Mouse (Mus musculus) neural tube, embryonic 14.5 days (tissue): ENCODE measurements around the gene Atraid. TPM values are rescaled to one million over a fixed set of nuclear protein-coding genes. Genes with fewer than 3 reads are reported as not detected.
"Not testable (repeated sequence)": the region's sequence is repeated elsewhere in the genome, so short reads cannot be mapped to it uniquely, and the experiment has no call there.

Experiments used
- ATAC-seq: fragments of 200-750 bp; cut with Nextera tagmentation; 2 replicates; pipeline ENCODE4 v1.8.0; 2017; ENCODE audit warnings: low read depth, mild to moderate bottlenecking, moderate TSS enrichment, moderate library complexity
- H3K27ac ChIP-seq: fragments of 300-500 bp; sonication (generic); 2 replicates; pipeline ENCODE4 v1.5.1; 2014; ENCODE audit warnings: low read depth, mild to moderate bottlenecking, control low read depth, low read length, moderate library complexity, mixed read lengths
- H3K27me3 ChIP-seq: fragments of 300-500 bp; sonication (generic); 2 replicates; pipeline ENCODE4 v1.6.1; 2014; ENCODE audit warnings: low read length; ENCODE audit not compliant: control insufficient read depth, insufficient read depth
- H3K36me3 ChIP-seq: fragments of 300-500 bp; sonication (generic); 2 replicates; pipeline ENCODE4 v1.6.1; 2014; ENCODE audit warnings: low read length, mixed read lengths; ENCODE audit not compliant: control insufficient read depth, insufficient read depth
- H3K4me1 ChIP-seq: fragments of 300-500 bp; sonication (generic); 2 replicates; pipeline ENCODE4 v1.6.1; 2014; ENCODE audit warnings: low read length; ENCODE audit not compliant: control insufficient read depth, insufficient read depth
- H3K4me2 ChIP-seq: fragments of 300-500 bp; sonication (generic); 2 replicates; pipeline ENCODE4 v1.6.1; 2014; ENCODE audit warnings: mild to moderate bottlenecking, low read depth, low read length, control low read depth
- H3K4me3 ChIP-seq: fragments of 300-500 bp; sonication (generic); 2 replicates; pipeline ENCODE4 v1.5.1; 2014; ENCODE audit warnings: low read depth, low read length, control low read depth, mixed read lengths
- H3K9ac ChIP-seq: fragments of 300-500 bp; sonication (generic); replicated peaks from 2 replicates; pipeline ENCODE4 v1.6.1; 2014; ENCODE audit warnings: low read depth, mild to moderate bottlenecking, control low read depth, low read length, mixed read lengths
- H3K9me3 ChIP-seq: fragments of 300-500 bp; sonication (generic); 2 replicates; pipeline ENCODE4 v1.6.1; 2016; ENCODE audit warnings: low read length; ENCODE audit not compliant: control insufficient read depth
- WGBS: fragments of 180-500 bp; shearing (Covaris S2); extraction: QIAGEN DNeasy Blood & Tissue Kit; methylation state at CpG from one replicate; pipeline ENCODE4 v1.1.7; 2014; 5-methylcytosine and 5-hydroxymethylcytosine counted together
- polyA plus RNA-seq: library from polyadenylated mRNA; unstranded; fragments of >200 nt; fragmentation: Nextera tagmentation; extraction: Ambion mirVana; gene quantifications from 2 replicates; pipeline ENCODE4 v1.2.1, GENCODE M21; 2014

The Atraid gene
- polyA plus RNA-seq, 1 experiment from 2014 or later: 189 TPM

DNA sequence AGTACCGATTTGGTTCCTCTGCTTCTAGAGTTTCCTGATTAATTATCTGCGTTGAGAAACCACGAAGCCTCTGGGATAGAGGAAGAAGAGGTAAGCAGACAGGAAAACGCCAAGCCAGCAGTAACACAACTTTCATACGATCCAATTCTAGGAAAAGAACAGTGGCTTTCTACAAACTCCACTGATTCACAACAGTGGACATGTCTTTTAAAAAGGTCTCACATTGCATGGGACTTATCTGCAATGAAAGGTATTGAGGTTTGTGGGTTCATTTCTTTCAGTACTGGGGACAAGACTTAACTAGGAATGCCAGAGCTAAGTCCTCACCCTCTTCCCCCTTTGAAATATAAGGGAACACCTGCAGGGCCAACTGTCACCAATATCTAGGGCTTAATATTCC is 1.0 kb upstream of the Atraid start:
- Histone ChIP-seq H3K27me3 (no peaks in the 10 kb centered on the region), H3K9ac (0 out of 2 replicates have a peak overlapping the region, but pooled peaks have one; percentile 84), H3K4me1 (peaks cover 10% of the 10 kb centered on the region; the same call in 1 of the 2 replicates), H3K9me3 (no peaks in the 10 kb centered on the region), H3K4me3 (peak overlapping the region; percentile 65), H3K36me3 (peaks cover 13% of the 10 kb centered on the region; the same call in 1 of the 2 replicates), H3K4me2 (peak overlapping the region; percentile 65), H3K27ac (no peak overlapping the region)
- WGBS: 86% methylated on average over 5 of the region's 5 CpGs
- no peak for ATAC-seq

DNA sequence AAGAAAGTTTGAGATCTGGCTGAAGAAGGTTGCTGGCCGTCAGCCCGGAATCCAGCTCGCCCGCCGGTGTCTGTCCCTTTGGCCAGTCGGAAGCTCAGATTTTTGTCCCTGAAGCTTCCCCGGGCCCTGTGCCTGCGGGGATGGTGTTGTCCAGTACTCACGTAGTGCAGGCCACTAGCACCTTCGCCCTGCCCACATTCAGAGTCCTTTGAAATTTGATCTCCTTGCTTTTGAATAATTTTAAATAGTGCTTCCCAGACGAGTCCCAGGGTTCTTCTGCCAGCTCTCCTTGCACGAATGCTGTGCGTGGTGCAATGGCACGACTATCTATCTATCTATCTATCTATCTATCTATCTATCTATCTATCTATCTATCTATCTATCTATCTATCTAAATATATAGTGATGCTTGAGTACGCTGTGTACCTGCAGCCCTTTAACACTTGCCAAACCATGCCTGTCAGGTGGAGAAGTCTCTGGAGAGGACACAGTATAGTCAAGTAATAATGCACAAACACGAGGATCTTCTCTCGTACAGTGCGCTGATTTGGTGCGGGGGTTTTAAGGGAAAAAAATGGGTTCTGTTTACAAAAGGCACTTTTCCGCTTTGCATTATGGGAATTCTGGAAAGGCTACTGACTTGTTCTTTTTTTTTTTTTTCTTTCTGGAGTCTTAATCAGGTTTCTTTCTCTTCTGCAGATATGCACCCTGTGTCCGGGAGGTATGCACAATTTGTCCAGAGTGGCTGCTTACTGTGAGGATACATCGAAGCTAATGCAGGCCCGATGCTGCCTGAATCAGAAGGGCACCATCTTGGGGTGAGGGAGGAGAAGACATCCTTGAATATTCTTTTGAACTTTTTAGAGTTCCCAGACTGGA is 890 bp downstream of the Atraid start, which contains the start of gene Slc5a6:
Gene Slc5a6 (minus strand): TSS at position 162 of the 879 bp plus-strand sequence.
- under 1% methylated on average over 23 of the region's 23 CpGs for WGBS
- Histone ChIP-seq H3K36me3 (0 out of 2 replicates have a peak, but pooled peaks cover under 1% of the 10 kb centered on the region), H3K4me3 (peak within 1 kb of the TSS; percentile 65), H3K9ac (peak within 1 kb of the TSS; percentile 84), H3K4me1 (peaks cover 10% of the 10 kb centered on the region; the same call in 1 of the 2 replicates), H3K27ac (peak within 1 kb of the TSS; percentile 89), H3K27me3 (no peaks in the 10 kb centered on the region), H3K9me3 (no peaks in the 10 kb centered on the region), H3K4me2 (peak within 1 kb of the TSS; percentile 65)
- ATAC-seq: peak; percentile 35

GRCm38 (mm10) chr5:31050427-31050826 is 2.3 kb downstream of the Atraid start:
- Histone ChIP-seq H3K36me3 (no peaks in the 10 kb centered on the region), H3K27ac (no peak overlapping the region), H3K9ac (no peak overlapping the region), H3K4me3 (no peak overlapping the region), H3K4me1 (peaks cover 14% of the 10 kb centered on the region), H3K4me2 (no peak overlapping the region), H3K27me3 (no peaks in the 10 kb centered on the region), H3K9me3 (no peaks in the 10 kb centered on the region)
- no peak for ATAC-seq

DNA sequence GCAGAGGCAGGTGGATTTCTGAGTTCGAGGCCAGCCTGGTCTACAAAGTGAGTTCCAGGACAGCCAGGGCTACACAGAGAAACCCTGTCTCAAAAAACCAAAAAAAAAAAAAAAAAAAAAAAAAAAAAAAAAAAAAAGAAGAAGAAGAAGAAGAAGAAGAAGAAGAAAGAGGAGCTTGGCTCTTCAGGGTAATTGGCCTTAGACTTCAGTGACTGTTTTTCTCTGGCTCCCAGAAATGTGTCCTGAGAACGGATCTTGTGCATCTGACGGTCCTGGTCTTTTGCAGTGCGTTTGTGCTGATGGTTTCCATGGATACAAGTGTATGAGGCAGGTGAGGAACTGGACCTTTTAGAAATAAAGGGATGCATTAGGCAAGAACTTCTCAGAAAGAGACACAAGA is 5.6 kb downstream of the Atraid start:
- Histone ChIP-seq H3K27ac (peak overlapping the region; percentile 72; the same call in 1 of the 2 replicates), H3K4me2 (peak overlapping the region; percentile 95), H3K9ac (peak overlapping the region; percentile 63; the same call in 1 of the 2 replicates), H3K4me1 (peaks cover 12% of the 10 kb centered on the region), H3K4me3 (peak overlapping the region; percentile 65)
- H3K9me3 ChIP-seq, ATAC-seq, H3K36me3 ChIP-seq, H3K27me3 ChIP-seq: not testable (repeated sequence)
- WGBS: 59% methylated on average over 4 of the region's 4 CpGs

DNA sequence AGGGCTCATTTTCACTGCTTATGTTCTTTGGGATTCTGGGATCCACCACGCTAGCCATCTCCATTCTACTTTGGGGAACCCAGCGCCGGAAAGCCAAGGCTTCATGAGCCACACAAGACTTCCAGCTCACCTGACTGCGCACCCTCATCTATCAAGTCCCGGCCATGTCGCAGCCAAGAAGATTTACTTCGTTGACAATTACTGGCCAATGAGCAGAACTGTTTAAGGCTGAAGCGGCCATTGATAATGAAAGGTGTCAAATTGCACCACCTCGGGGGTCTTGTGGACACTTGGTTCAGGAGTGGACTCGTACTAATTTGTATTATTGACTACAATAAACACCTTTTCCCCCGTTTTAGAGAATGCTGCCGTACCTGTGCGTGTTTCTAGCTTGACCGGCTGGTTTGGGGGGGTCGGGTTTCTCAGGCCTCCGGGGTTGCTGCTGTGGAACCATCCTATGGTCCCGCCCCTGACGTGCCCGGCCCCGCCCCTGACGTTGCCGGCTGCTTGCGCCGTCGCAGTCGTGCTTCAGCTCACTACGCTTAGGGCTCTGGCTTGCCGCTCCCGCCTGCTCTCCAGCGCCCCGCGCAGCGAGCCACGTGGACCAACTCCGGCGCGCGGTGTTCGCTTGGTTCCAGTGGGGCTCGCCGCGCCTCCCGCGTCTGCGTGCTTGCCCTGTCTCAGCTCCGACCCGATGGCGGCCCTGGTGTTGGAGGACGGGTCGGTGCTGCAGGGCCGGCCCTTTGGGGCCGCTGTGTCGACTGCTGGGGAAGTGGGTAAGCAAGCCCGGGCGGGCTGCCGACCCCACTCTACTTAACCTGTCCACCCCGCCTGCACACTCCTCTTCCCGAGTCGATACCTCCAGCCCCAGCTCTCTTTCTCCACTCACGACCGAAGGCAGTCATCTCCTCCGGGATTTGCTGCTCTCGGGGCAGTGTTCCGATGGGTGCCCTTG is 6.4 kb downstream of the Atraid start, which contains the start of gene Cad:
Gene Cad (plus strand): TSS at position 520 of the 955 bp plus-strand sequence.
- WGBS: 1% methylated on average over 62 of the region's 64 CpGs
- no peaks in the 10 kb centered on the region for H3K27me3 ChIP-seq
- peak within 1 kb of the TSS; percentile 63 for H3K9ac ChIP-seq
- no peaks in the 10 kb centered on the region for H3K9me3 ChIP-seq
- peak within 1 kb of the TSS; percentile 65 for H3K4me3 ChIP-seq
- H3K36me3 ChIP-seq: no peaks in the 10 kb centered on the region
- peak within 1 kb of the TSS; percentile 95 for H3K4me2 ChIP-seq
- H3K4me1 ChIP-seq: peaks cover 12% of the 10 kb centered on the region
- peak; percentile 99 for ATAC-seq
- peak within 1 kb of the TSS; percentile 72 for H3K27ac ChIP-seq

GRCm38 (mm10) chr5:31055216-31056140 is 7.4 kb downstream of the Atraid start:
- Histone ChIP-seq H3K4me2 (peak overlapping the region; percentile 95), H3K27ac (no peak overlapping the region; the same call in 1 of the 2 replicates), H3K9me3 (no peaks in the 10 kb centered on the region), H3K27me3 (no peaks in the 10 kb centered on the region), H3K9ac (peak overlapping the region; percentile 63), H3K4me3 (peak overlapping the region; percentile 65), H3K4me1 (peaks cover 9% of the 10 kb centered on the region), H3K36me3 (0 out of 2 replicates have a peak, but pooled peaks cover 2% of the 10 kb centered on the region)
- ATAC-seq: no peak
- 18% methylated on average over 19 of the region's 19 CpGs for WGBS

DNA sequence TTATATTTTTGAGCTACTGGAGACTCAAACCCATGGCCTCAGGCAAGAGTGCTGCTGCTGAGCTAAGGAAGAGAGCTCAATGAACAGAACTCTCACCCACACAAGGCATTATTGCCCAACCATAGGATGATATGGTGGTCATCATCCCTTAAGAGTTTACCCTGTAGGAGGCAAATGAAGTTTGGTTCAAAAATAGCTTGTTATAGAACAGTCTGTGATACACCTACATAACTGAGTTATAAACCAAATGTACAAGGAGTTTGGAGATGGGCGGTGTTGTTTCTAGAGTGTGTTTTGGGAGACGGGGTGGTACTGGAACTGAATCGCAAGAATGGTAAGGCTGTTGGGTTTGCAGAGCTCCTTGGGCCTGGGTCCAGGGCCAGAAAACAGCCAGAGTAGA is 21.7 kb downstream of the Atraid start:
- Histone ChIP-seq H3K27ac (no peak overlapping the region), H3K4me3 (no peak overlapping the region), H3K4me2 (no peak overlapping the region), H3K4me1 (no peaks in the 10 kb centered on the region), H3K27me3 (no peaks in the 10 kb centered on the region), H3K9ac (no peak overlapping the region), H3K9me3 (no peaks in the 10 kb centered on the region), H3K36me3 (peaks cover 56% of the 10 kb centered on the region)
- WGBS: 100% methylated on average over 3 of the region's 3 CpGs
- ATAC-seq: no peak

- 92% methylated on average over 2 of the region's 2 CpGs for WGBS
- peaks cover 62% of the 10 kb centered on the region for H3K36me3 ChIP-seq
Measured at GRCm38 (mm10) chr5:31071059-31071458, 22.9 kb downstream of the Atraid start.

More at GRCm38 (mm10) chr5:31071059-31071458, 22.9 kb downstream of the Atraid start:
- no peaks in the 10 kb centered on the region for H3K4me1 ChIP-seq
- H3K4me2 ChIP-seq: no peak overlapping the region
- no peak for ATAC-seq
- H3K27ac ChIP-seq: no peak overlapping the region
- H3K9ac ChIP-seq: no peak overlapping the region
- no peaks in the 10 kb centered on the region for H3K9me3 ChIP-seq
- no peaks in the 10 kb centered on the region for H3K27me3 ChIP-seq
- no peak overlapping the region for H3K4me3 ChIP-seq
